Mouse (Mus musculus): ENCODE results near the gene Cog8. TPM values are rescaled to one million over a fixed set of nuclear protein-coding genes. Genes with fewer than 3 reads are reported as not detected.
A peak's percentile ranks its signal among the peaks of the same experiment; 100 is the strongest.
"Not testable (repeated sequence)": the region's sequence is repeated elsewhere in the genome, so short reads cannot be mapped to it uniquely, and the experiment has no call there.

Cog8 gene
- polyA plus RNA-seq, 1 experiment from 2014 or later = 42.0 TPM

GRCm38 (mm10) chr8:107033609-107034008 is 22.9 kb downstream of the Cog8 start:
- 89% methylated on average over 2 of the region's 2 CpGs for WGBS

DNA sequence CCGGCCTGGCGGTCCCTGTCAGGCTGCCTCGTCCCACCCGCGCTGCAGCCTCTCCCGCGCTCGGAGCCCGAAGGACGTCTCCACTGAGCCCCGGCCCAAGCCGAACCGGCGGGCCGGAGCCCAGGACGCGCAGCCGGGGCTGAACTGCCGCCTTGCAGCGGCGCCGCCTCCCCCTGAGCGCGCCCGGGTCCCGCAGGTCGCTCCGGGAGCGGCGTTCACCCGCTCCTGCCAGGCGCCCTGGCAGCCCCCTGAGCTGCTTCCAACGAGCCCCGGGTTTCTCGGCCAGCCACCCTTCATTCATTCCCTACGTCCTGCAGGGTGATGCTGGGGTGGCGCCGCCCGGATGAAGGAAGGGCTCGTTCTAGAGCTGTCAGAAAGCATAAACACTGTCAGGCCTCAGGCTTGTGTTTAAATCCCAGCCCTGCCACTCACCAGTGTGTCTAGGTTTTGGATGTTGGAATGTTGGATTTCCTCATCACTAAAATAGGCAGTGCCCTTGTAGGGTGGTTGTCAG is 24.9 kb downstream of the Cog8 start:
- peaks cover 24% of the 10 kb centered on the region for H3K4me1 ChIP-seq
- H3K27ac ChIP-seq = peak overlapping the region; percentile 72
- no peak; the same call in 1 of the 2 replicates for ATAC-seq (replicated peaks)
- peak overlapping the region; percentile 68 for H3K4me3 ChIP-seq
- H3K36me3 ChIP-seq (replicated peaks) = 0 out of 2 replicates have a peak, but pooled peaks cover 1% of the 10 kb centered on the region
- H3K4me2 ChIP-seq = peak overlapping the region; percentile 65
- under 1% methylated on average over 36 of the region's 40 CpGs for WGBS
- no peaks in the 10 kb centered on the region for H3K27me3 ChIP-seq (replicated peaks)
- peak overlapping the region; percentile 92 for H3K9ac ChIP-seq
- no peaks in the 10 kb centered on the region for H3K9me3 ChIP-seq

More at GRCm38 (mm10) chr8:107033609-107034008, 22.9 kb downstream of the Cog8 start:
- not testable (repeated sequence) for ATAC-seq (replicated peaks); H3K27me3 ChIP-seq (replicated peaks); H3K9me3 ChIP-seq; H3K9ac ChIP-seq; H3K27ac ChIP-seq; H3K4me2 ChIP-seq; H3K4me3 ChIP-seq
- Histone ChIP-seq H3K36me3 (replicated peaks) (peaks cover 11% of the 10 kb centered on the region), H3K4me1 (peaks cover 24% of the 10 kb centered on the region)

DNA sequence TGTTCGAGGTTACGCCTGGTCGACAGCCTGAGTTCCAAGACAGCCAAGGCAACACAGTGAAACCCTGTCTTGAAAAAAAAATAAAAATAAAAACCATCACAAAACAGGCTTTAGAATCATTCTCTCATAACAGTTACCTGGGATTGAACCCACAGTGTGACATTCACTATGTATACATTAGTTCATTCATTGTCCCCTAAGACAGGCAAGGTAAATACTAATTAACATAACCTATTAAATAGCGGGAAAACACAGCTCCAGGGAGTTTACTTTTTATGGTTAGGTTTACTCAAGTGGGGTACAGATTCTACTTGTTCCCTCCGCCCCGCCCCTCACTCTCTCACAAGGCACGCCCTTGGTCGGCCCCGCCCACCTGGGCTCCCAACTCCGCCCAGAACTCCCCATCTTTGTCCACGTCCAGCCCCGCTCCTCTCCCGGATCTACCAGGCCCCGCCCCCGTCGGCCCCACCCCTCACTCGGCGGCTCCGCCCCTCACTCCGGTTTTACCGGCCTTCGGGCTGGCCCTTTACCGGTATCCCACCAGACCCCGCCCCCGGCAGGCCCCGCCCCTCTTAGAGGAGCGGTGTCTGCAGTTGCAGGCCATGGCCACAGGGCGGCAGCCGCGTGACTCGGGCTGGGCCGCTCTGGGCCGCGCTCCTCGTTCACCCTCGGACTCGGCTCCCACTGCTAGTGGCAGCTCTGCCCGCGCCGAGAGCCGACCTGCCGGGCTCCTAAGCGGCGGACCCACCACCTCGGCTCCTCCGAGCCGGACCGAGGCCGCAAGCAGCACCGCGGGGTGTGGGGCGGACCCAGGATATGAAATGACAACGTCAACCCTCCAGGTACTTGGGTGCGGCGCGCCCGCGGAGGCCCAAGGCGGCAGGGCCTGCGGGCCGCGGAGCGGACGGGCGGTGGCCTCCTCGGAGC is 25.6 kb downstream of the Cog8 start, which contains the start of gene Vps4a:
Vps4a (plus strand) TSS at position 573 of the 927 bp plus-strand sequence.
- peaks cover 24% of the 10 kb centered on the region for H3K4me1 ChIP-seq
- peak within 1 kb of the TSS; percentile 65 for H3K4me2 ChIP-seq
- WGBS = 4% methylated on average over 63 of the region's 66 CpGs
- H3K36me3 ChIP-seq (replicated peaks) = no peaks in the 10 kb centered on the region
- peak within 1 kb of the TSS; percentile 72 for H3K27ac ChIP-seq
- no peaks in the 10 kb centered on the region for H3K9me3 ChIP-seq
- peak within 1 kb of the TSS; percentile 92 for H3K9ac ChIP-seq
- no peaks in the 10 kb centered on the region for H3K27me3 ChIP-seq (replicated peaks)
- ATAC-seq (replicated peaks) = peak; percentile 95
- peak within 1 kb of the TSS; percentile 68 for H3K4me3 ChIP-seq

DNA sequence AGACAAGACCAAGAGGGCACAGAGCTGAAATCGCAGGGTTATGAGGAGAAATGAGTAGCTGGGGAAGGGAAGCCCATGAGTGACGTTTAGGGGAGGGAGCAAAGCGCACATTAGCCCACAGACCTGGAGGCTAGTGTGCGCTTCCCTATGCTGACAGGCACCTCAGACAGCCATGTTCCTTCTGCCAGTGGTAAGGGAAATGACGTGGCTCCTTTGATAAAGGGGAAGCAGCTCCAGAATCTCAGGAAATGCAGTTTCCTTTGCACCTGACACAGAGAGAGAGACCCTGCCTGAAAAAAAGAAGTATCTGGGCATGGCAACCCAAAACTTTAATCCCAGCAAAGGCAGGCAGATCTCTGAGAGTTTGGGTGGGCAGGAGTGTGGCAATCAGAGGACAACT is 26.4 kb downstream of the Cog8 start:
- peaks cover 24% of the 10 kb centered on the region for H3K4me1 ChIP-seq
- no peak overlapping the region for H3K27ac ChIP-seq
- no peak overlapping the region for H3K4me2 ChIP-seq
- no peak overlapping the region for H3K9ac ChIP-seq
- H3K36me3 ChIP-seq (replicated peaks) = no peaks in the 10 kb centered on the region
- WGBS = 81% methylated on average over 5 of the region's 5 CpGs
- H3K9me3 ChIP-seq = no peaks in the 10 kb centered on the region
- no peaks in the 10 kb centered on the region for H3K27me3 ChIP-seq (replicated peaks)
- H3K4me3 ChIP-seq = no peak overlapping the region
- ATAC-seq (replicated peaks) = no peak

DNA sequence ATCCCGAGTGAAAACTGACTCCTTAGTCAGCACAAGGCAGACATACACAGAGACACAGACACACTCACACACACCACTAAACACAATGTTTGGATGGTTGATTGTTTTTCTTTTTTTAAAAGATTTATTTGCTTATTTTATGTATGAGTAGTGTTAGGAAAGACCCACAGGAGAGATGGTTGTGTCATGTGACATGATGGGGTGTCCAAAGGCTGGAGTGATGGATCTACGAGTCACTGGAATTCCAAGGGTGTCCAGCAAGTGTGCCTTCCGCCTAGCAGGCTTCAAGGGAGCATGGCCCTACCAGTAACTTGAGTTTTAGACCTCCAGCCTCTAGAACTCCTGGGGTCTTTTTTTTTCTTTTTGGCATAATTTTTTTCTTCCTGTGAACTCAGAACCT is 27.2 kb downstream of the Cog8 start:
- H3K4me2 ChIP-seq = no peak overlapping the region
- WGBS = 89% methylated on average over 3 of the region's 3 CpGs
- no peak overlapping the region for H3K4me3 ChIP-seq
- no peaks in the 10 kb centered on the region for H3K27me3 ChIP-seq (replicated peaks)
- no peak for ATAC-seq (replicated peaks)
- H3K9ac ChIP-seq = no peak overlapping the region
- no peaks in the 10 kb centered on the region for H3K36me3 ChIP-seq (replicated peaks)
- H3K27ac ChIP-seq = no peak overlapping the region
- no peaks in the 10 kb centered on the region for H3K9me3 ChIP-seq
- peaks cover 21% of the 10 kb centered on the region for H3K4me1 ChIP-seq

GRCm38 (mm10) chr8:107023479-107023878 is 33.0 kb downstream of the Cog8 start:
- H3K4me1 ChIP-seq = no peaks in the 10 kb centered on the region
- no peaks in the 10 kb centered on the region for H3K27me3 ChIP-seq (replicated peaks)
- no peak overlapping the region for H3K4me3 ChIP-seq
- ATAC-seq (replicated peaks) = no peak
- H3K27ac ChIP-seq = no peak overlapping the region
- H3K9ac ChIP-seq = no peak overlapping the region
- no peaks in the 10 kb centered on the region for H3K36me3 ChIP-seq (replicated peaks)
- WGBS = 95% methylated on average over 8 of the region's 8 CpGs
- H3K4me2 ChIP-seq = no peak overlapping the region
- H3K9me3 ChIP-seq = no peaks in the 10 kb centered on the region

DNA sequence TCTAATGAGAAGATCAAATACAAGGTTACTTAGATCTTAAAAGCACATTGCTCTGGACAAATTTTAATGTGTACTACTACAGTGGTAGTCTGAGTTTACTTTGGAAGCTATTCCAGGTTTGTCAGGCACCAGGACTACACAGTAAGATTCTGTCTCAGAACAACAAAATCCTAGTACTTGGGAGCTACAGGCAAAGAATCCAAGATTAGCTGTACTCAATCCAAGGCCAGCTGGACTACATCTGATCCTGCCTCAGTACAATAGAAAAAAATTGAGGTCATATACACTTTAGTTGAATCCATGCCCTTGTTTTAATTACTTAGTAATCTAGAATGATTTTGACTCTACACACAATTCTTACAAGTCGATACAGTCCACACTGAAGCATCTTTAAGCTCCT is 41.6 kb downstream of the Cog8 start:
- Histone ChIP-seq H3K4me2 (no peak overlapping the region), H3K9ac (no peak overlapping the region), H3K36me3 (replicated peaks) (0 out of 2 replicates have a peak, but pooled peaks cover 8% of the 10 kb centered on the region), H3K27me3 (replicated peaks) (no peaks in the 10 kb centered on the region), H3K4me3 (no peak overlapping the region), H3K27ac (no peak overlapping the region), H3K9me3 (no peaks in the 10 kb centered on the region), H3K4me1 (no peaks in the 10 kb centered on the region)
- no peak for ATAC-seq (replicated peaks)
- WGBS = 95% methylated on average over 1 of the region's 1 CpGs

GRCm38 (mm10) chr8:107012666-107013065 is 43.8 kb downstream of the Cog8 start:
- no peak overlapping the region for H3K4me3 ChIP-seq
- 78% methylated on average over 2 of the region's 2 CpGs for WGBS
- no peak overlapping the region for H3K9ac ChIP-seq
- H3K4me1 ChIP-seq = no peaks in the 10 kb centered on the region
- H3K36me3 ChIP-seq (replicated peaks) = 0 out of 2 replicates have a peak, but pooled peaks cover 8% of the 10 kb centered on the region
- H3K27me3 ChIP-seq (replicated peaks) = no peaks in the 10 kb centered on the region
- H3K27ac ChIP-seq = no peak overlapping the region
- no peak overlapping the region for H3K4me2 ChIP-seq
- ATAC-seq (replicated peaks) = no peak
- H3K9me3 ChIP-seq = no peaks in the 10 kb centered on the region

DNA sequence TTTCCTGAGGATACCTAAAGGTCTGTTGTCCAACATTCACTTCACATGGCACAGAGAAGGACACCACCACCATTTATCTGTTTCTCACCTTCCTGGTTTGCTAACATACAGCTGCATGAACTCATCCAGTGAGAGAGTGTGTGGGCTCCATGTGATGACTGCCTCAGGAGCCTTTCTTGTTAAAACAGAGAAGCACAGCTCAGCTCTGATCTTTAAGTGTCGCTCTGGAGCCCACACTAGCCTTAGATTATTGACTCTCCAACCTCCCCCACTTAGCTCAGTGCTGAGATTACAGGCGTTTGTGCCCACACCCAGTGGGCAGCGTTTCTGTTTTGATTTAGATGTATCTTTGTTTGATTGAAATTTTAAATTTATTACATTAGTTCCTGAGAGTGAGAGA is 48.7 kb downstream of the Cog8 start:
- Histone ChIP-seq H3K4me1 (no peaks in the 10 kb centered on the region), H3K4me2 (no peak overlapping the region), H3K9me3 (no peaks in the 10 kb centered on the region), H3K27me3 (replicated peaks) (no peaks in the 10 kb centered on the region), H3K27ac (no peak overlapping the region), H3K9ac (no peak overlapping the region), H3K4me3 (no peak overlapping the region), H3K36me3 (replicated peaks) (0 out of 2 replicates have a peak, but pooled peaks cover 8% of the 10 kb centered on the region)
- 95% methylated on average over 3 of the region's 3 CpGs for WGBS
- ATAC-seq (replicated peaks) = no peak

DNA sequence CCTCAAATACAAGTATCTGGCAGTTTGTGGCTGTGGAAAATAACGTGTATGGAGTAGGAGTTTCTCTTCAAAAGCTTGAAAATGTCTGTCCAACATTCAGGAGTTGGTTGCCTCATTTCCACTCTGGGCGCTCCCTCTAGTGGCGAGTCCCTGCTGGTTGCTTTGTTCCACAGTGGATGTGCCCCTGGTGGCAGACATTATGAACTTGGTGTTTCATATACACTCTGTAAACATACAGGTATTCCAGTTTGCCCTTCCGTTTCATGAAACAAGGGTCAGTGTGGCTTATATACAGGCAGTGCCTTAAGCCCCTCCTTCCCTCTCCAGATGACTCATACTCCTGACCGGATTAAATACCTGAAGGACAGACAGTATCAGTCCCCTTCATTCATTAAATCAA is 54.0 kb downstream of the Cog8 start:
- H3K27ac ChIP-seq = no peak overlapping the region
- H3K4me1 ChIP-seq = no peaks in the 10 kb centered on the region
- no peaks in the 10 kb centered on the region for H3K36me3 ChIP-seq (replicated peaks)
- no peaks in the 10 kb centered on the region for H3K27me3 ChIP-seq (replicated peaks)
- no peaks in the 10 kb centered on the region for H3K9me3 ChIP-seq
- ATAC-seq (replicated peaks) = peak; percentile 72; the same call in 1 of the 2 replicates
- H3K4me2 ChIP-seq = no peak overlapping the region
- no peak overlapping the region for H3K4me3 ChIP-seq
- WGBS = 37% methylated on average over 5 of the region's 5 CpGs
- no peak overlapping the region for H3K9ac ChIP-seq

DNA sequence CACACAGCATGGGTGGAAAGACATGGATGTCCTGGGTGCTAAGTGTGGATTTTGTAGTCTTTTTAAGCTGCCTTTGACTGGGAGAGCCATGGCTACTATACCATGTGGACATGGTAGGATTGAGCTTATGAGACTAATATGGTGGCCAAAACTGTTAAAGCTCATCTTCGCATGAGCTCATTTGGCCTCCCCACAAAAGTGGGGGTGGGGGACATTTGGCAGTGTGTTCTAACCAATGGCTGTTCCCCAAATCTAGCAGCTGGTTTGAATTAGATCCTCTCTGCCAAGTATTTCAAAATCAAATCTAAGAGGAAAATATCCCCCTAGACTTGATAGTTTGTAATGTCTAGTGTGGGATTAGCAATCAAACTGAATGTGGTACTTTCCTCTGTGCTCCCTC is 57.4 kb downstream of the Cog8 start:
- Histone ChIP-seq H3K36me3 (replicated peaks) (no peaks in the 10 kb centered on the region), H3K4me1 (no peaks in the 10 kb centered on the region), H3K9me3 (no peaks in the 10 kb centered on the region), H3K4me3 (no peak overlapping the region), H3K27ac (no peak overlapping the region), H3K27me3 (replicated peaks) (no peaks in the 10 kb centered on the region), H3K9ac (no peak overlapping the region), H3K4me2 (no peak overlapping the region)
- WGBS = 89% methylated on average over 1 of the region's 1 CpGs
- no peak for ATAC-seq (replicated peaks)

DNA sequence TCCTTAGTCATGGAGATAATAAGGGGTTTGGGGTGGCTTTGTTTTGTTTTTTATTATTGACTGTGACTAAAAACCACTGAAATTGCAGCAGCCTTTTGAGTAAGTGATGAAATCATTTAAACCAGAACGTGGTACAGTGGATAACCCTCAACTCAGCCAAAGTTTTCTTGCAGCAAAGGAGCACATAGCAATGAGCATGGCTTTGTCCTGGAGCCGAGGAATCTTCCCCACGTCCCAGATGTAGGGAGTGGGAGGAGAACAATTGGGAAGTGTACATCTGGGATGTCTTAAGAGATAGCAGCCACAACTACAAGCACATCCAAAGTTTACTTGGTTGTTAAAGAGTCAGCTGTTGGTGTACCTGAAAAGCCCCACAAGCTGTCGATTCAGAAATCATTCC is 59.1 kb downstream of the Cog8 start:
- H3K27me3 ChIP-seq (replicated peaks) = no peaks in the 10 kb centered on the region
- H3K4me1 ChIP-seq = no peaks in the 10 kb centered on the region
- no peak overlapping the region for H3K27ac ChIP-seq
- H3K9me3 ChIP-seq = no peaks in the 10 kb centered on the region
- ATAC-seq (replicated peaks) = no peak
- H3K36me3 ChIP-seq (replicated peaks) = no peaks in the 10 kb centered on the region
- no peak overlapping the region for H3K4me2 ChIP-seq
- no peak overlapping the region for H3K9ac ChIP-seq
- H3K4me3 ChIP-seq = no peak overlapping the region
- 90% methylated on average over 4 of the region's 4 CpGs for WGBS

Data from midbrain, embryonic 15.5 days (tissue).